Mouse (Mus musculus) layer of hippocampus, adult 8-10 months (tissue): ENCODE results near the gene Fam131a. TPM values are rescaled to one million over a fixed set of nuclear protein-coding genes. Genes with fewer than 3 reads are reported as not detected.

ENCODE experiments used
- DNase-seq, 2 experiments: peaks; one replicate each; pipeline ENCODE4 v3.0.0; 2022; ENCODE audit warnings: low spot score in 2 of 2
- total RNA-seq, 4 experiments: library from RNA; stranded (reverse); gene quantifications; 2 replicates each; pipeline ENCODE4 v1.2.4; 2022

Gene Fam131a
- total RNA-seq, 4 experiments from 2014 or later: 395 to 431 (median 412) TPM

GRCm38 (mm10) chr16:20739845-20740244, 46.8 kb downstream of the Fam131a start:
- DNase-seq: no peak

GRCm38 (mm10) chr16:20746641-20747040, 53.6 kb downstream of the Fam131a start:
- DNase-seq: peak; percentile 79 to 83

GRCm38 (mm10) chr16:20750518-20750917, 57.5 kb downstream of the Fam131a start:
- no peak for DNase-seq

Other genes starting within 250 kb of the Fam131a start
- gene Eif2b5, start 194.4 kb upstream of the Fam131a start, total RNA-seq: 10 to 100 TPM; 48.2 to 57.6 (median 55.7) TPM
- gene Dvl3, start 176.3 kb upstream of the Fam131a start, total RNA-seq: 10 to 100 TPM; 50.2 to 61.7 (median 53.6) TPM
- gene Ap2m1, start 157.8 kb upstream of the Fam131a start, total RNA-seq: 100 to 1,000 TPM; 669 to 728 (median 710) TPM
- 100 to 1,000 TPM in 2 of 4 experiments, 10 to 100 TPM in 2; 90.6 to 109 (median 98.4) TPM for gene Abcf3, start 144.7 kb upstream of the Fam131a start, total RNA-seq
- gene Vwa5b2, start 103.8 kb upstream of the Fam131a start, total RNA-seq: 10 to 100 TPM; 35.1 to 40.2 (median 37.2) TPM
- gene Eef1akmt4, start 81.6 kb upstream of the Fam131a start, total RNA-seq: 1 to 10 TPM; 2.1 to 3.3 (median 2.8) TPM
- gene Gm49333, start 81.6 kb upstream of the Fam131a start, total RNA-seq: not detected
- 10 to 100 TPM; 10.9 to 15.6 (median 11.9) TPM for gene Alg3, start 81.5 kb upstream of the Fam131a start, total RNA-seq
- 10 to 100 TPM; 84.3 to 94.8 (median 91.1) TPM for gene Camk2n2, start 72.0 kb upstream of the Fam131a start, total RNA-seq
- gene Ece2, start 63.4 kb upstream of the Fam131a start, total RNA-seq: 10 to 100 TPM; 31.2 to 43.5 (median 34.1) TPM
- 100 to 1,000 TPM; 222 to 231 (median 228) TPM for gene Psmd2, start 41.6 kb upstream of the Fam131a start, total RNA-seq
- 100 to 1,000 TPM; 273 to 282 (median 281) TPM for gene Eif4g1, start 24.9 kb upstream of the Fam131a start, total RNA-seq
- 10 to 100 TPM; 18.6 to 29.3 (median 22.7) TPM for gene Polr2h, start 24.4 kb downstream of the Fam131a start, total RNA-seq
- 100 to 1,000 TPM in 1 of 4 experiments, 10 to 100 TPM in 3; 83.1 to 103 (median 87.5) TPM for gene Clcn2, start 24.5 kb downstream of the Fam131a start, total RNA-seq
- 100 to 1,000 TPM in 2 of 4 experiments, 10 to 100 TPM in 2; 77.0 to 106 (median 95.3) TPM for gene Chrd, start 39.9 kb downstream of the Fam131a start, total RNA-seq
- 10 to 100 TPM in 3 of 4 experiments, 1 to 10 TPM in 1; 9.9 to 15.1 (median 13.2) TPM for gene Thpo, start 41.3 kb downstream of the Fam131a start, total RNA-seq